Mouse (Mus musculus) forebrain, embryonic 15.5 days (tissue): ENCODE measurements around the gene Ung. TPM values are rescaled to one million over a fixed set of nuclear protein-coding genes. Genes with fewer than 3 reads are reported as not detected.

Source experiments
- ATAC-seq: fragments of 200-750 bp; cut with Nextera tagmentation; replicated peaks from 2 replicates; pipeline ENCODE4 v1.8.0; 2017; ENCODE audit warnings: mild to moderate bottlenecking, moderate TSS enrichment, moderate library complexity
- H3K27ac ChIP-seq: fragments of 300-500 bp; sonication (generic); replicated peaks from 2 replicates; pipeline ENCODE4 v1.5.1; 2015; ENCODE audit warnings: mild to moderate bottlenecking, inconsistent platforms
- H3K27me3 ChIP-seq: fragments of 300-500 bp; sonication (generic); 2 replicates; pipeline ENCODE4 v1.6.1; 2015; ENCODE audit warnings: inconsistent platforms
- H3K36me3 ChIP-seq: fragments of 300-500 bp; sonication (generic); 2 replicates; pipeline ENCODE4 v1.6.1; 2015; ENCODE audit warnings: mild to moderate bottlenecking, inconsistent platforms
- H3K4me1 ChIP-seq: fragments of 300-500 bp; sonication (generic); 2 replicates; pipeline ENCODE4 v1.6.1; 2015; ENCODE audit warnings: inconsistent platforms
- H3K4me2 ChIP-seq: fragments of 300-500 bp; sonication (generic); replicated peaks from 2 replicates; pipeline ENCODE4 v1.6.1; 2015; ENCODE audit warnings: mild to moderate bottlenecking, inconsistent platforms
- H3K4me3 ChIP-seq: fragments of 300-500 bp; sonication (generic); 2 replicates; pipeline ENCODE4 v1.5.1; 2015; ENCODE audit warnings: mild to moderate bottlenecking, inconsistent platforms
- H3K9ac ChIP-seq: fragments of 300-500 bp; sonication (generic); replicated peaks from 2 replicates; pipeline ENCODE4 v1.6.1; 2015; ENCODE audit warnings: mild to moderate bottlenecking, inconsistent platforms
- H3K9me3 ChIP-seq: fragments of 300-500 bp; sonication (generic); 2 replicates; pipeline ENCODE4 v1.6.1; 2016; ENCODE audit warnings: inconsistent platforms
- WGBS: fragments of 180-500 bp; shearing (Covaris S2); methylation state at CpG from one replicate; pipeline ENCODE4 v1.1.7; 2015; ENCODE audit warnings: mixed read lengths; 5-methylcytosine and 5-hydroxymethylcytosine counted together
- polyA plus RNA-seq: library from polyadenylated mRNA; unstranded; fragments of >200 nt; fragmentation: Nextera tagmentation; extraction: Ambion mirVana; gene quantifications from 2 replicates; pipeline ENCODE4 v1.2.1, GENCODE M21; 2015

Gene Ung
- polyA plus RNA-seq, 1 experiment from 2014 or later: 22.7 TPM

DNA sequence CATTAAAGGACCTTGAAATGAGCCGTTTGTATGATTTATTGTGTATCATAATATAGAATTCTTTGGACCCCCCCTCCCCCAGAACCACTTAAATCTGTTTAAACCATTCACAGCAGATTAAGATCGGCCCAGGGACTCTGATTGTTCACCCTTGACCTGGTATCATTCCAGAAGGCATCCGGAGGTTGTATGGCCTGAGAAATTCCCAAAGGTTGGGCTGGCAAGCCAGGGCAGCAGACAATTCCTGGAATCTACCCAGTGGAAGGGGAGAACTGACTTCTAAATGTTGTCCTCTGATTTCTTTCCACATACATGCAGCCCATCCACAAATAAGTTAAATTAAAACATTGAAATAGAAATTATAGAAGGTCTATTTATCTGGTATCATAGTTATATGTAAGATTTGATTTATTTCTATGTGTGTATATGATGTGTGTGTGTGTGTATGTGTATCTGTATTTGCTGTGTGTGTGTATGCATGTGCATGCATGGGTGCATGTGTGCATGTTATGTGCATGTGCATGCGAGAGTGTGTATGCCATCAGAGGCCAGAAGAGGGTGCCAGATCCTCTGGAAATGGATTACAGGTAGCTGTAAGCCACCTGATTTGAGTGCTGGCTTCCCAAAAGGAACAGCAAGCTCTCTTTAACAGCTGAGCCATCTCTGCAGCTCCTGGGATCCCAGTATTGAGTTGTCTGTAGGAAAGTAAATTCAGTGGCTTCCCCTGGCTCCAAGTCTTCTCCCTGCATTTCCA is 48.0 kb downstream of the Ung start:
- WGBS: 80% methylated on average over 4 of the region's 4 CpGs
- Histone ChIP-seq H3K4me1 (peaks cover 15% of the 10 kb centered on the region), H3K27ac (no peak overlapping the region), H3K4me2 (no peak overlapping the region), H3K36me3 (no peaks in the 10 kb centered on the region), H3K27me3 (peaks cover 12% of the 10 kb centered on the region), H3K9ac (no peak overlapping the region), H3K9me3 (no peaks in the 10 kb centered on the region), H3K4me3 (no peak overlapping the region)
- no peak for ATAC-seq

DNA sequence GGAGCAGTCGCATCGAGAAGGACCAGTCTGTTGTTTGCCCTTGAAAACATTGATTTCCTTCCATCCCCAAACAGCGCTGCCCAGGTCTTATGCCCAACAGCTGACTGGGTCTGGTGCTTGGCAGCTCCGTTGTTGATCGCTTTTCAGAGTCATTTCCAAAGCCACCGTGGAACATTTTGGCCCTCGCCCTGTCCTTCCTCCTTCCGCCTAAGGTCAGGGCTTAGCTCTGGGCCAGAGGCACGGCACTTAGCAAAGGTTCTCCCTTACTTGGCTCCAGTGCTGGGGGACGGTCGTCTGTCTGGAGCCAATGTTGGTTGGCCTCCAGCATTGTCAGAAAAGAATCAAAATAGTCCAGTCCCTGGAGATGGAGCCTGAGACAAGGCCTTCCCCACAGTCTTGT is 49.4 kb downstream of the Ung start:
- Histone ChIP-seq H3K36me3 (no peaks in the 10 kb centered on the region), H3K27me3 (peaks cover 11% of the 10 kb centered on the region), H3K9ac (no peak overlapping the region), H3K4me1 (peaks cover 14% of the 10 kb centered on the region), H3K27ac (no peak overlapping the region), H3K4me2 (no peak overlapping the region), H3K9me3 (no peaks in the 10 kb centered on the region), H3K4me3 (no peak overlapping the region)
- no peak for ATAC-seq
- WGBS: 88% methylated on average over 11 of the region's 11 CpGs

DNA sequence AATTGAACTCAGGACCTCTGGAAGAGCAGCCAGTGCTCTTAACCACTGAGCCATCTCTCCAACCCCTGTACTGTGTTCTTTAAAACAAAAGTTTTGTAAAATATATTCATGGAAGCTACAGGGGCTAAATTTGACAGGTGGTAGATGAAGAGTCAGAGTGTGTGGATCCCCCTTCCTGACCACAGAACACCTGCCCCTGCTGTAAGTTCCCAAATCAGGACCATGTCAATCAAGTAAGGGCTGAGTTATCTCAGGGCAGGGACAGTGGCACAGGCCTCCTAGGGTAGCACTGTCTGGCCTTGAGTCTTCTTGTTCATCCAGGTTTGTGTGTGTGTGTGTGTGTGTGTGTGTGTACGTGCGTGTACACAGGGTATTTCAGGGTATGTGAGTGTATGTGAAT is 53.3 kb downstream of the Ung start:
- 90% methylated on average over 2 of the region's 2 CpGs for WGBS

DNA sequence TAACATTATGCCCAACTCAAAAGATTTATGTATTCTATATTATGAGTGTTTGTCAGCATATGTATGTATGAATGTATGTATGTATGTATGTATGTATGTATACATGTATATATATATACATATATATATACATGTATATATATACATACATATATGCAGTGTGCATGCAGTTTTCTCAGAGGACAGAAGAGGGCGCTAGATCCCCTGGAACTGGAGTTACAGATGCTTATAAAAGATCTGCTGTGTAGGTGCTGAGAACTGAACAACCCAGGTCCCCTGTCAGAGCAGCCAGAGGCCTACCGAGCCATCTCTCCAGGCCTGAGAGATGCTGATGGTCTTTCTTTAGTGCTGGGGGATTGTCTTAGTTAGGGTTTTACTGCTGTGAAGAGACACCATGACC is 56.9 kb downstream of the Ung start:
- Histone ChIP-seq H3K4me3 (no peak overlapping the region), H3K9ac (no peak overlapping the region), H3K9me3 (no peaks in the 10 kb centered on the region), H3K4me2 (no peak overlapping the region), H3K36me3 (no peaks in the 10 kb centered on the region), H3K4me1 (no peaks in the 10 kb centered on the region), H3K27ac (no peak overlapping the region), H3K27me3 (no peaks in the 10 kb centered on the region)
- 71% methylated on average over 2 of the region's 2 CpGs for WGBS
- no peak for ATAC-seq

More for the DNA sequence above, 53.3 kb downstream of the Ung start:
- no peaks in the 10 kb centered on the region for H3K36me3 ChIP-seq
- no peak overlapping the region for H3K27ac ChIP-seq
- no peak overlapping the region for H3K4me2 ChIP-seq
- no peaks in the 10 kb centered on the region for H3K9me3 ChIP-seq
- H3K4me3 ChIP-seq: no peak overlapping the region
- no peaks in the 10 kb centered on the region for H3K4me1 ChIP-seq
- no peaks in the 10 kb centered on the region for H3K27me3 ChIP-seq
- no peak for ATAC-seq
- no peak overlapping the region for H3K9ac ChIP-seq

Other genes with a start within 250 kb of the Ung start
- 221 and 224 TPM in 2 replicates for gene Coro1c, start 221.6 kb upstream of the Ung start, polyA plus RNA-seq
- gene Ssh1, start 136.5 kb upstream of the Ung start, polyA plus RNA-seq: 12.8 and 13.8 TPM in 2 replicates
- not detected in 2 replicates for gene Dao, start 126.7 kb upstream of the Ung start, polyA plus RNA-seq
- gene Usp30, start 64.9 kb upstream of the Ung start, polyA plus RNA-seq: 18.4 and 20.4 TPM in 2 replicates
- gene Svop, start 38.8 kb upstream of the Ung start, polyA plus RNA-seq: 81.8 and 87.2 TPM in 2 replicates
- gene Alkbh2, start 2.2 kb upstream of the Ung start, polyA plus RNA-seq: 6.2 and 7.3 TPM in 2 replicates
- 1.6 and 3.0 TPM in 2 replicates for gene Acacb, start 16.1 kb downstream of the Ung start, polyA plus RNA-seq
- gene Foxn4, start 143.4 kb downstream of the Ung start, polyA plus RNA-seq: 0.11 and 0.56 TPM in 2 replicates
- gene Myo1h, start 158.8 kb downstream of the Ung start, polyA plus RNA-seq: 0.57 and 0.80 TPM in 2 replicates